8 mouse cellular contexts compared by ENCODE assay signal in genomic region chr12:17032694-17033463, GRCm38 (mm10). TPM values are rescaled to one million over a fixed set of nuclear protein-coding genes. Genes with fewer than 3 reads are reported as not detected.
A peak's percentile ranks its signal among the peaks of the same experiment; 100 is the strongest.
DNase-seq lines count a peak whose midpoint lies in the region; ATAC-seq and TF ChIP-seq lines count a peak whose summit lies in the region.

No protein-coding gene starts in this region.

- no peak for TF ChIP-seq EP300 in liver, embryonic 14.5 days (IDR thresholded peaks at IDR 0.05; ENCODE audit: low read depth)

- 38% methylated on average over 13 of the region's 13 CpGs for WGBS in kidney, embryonic 16.5 days
- WGBS in forebrain, postnatal 0 days, result 39% methylated on average over 13 of the region's 13 CpGs
- WGBS in intestine, embryonic 14.5 days, result 32% methylated on average over 13 of the region's 13 CpGs
- WGBS in liver, embryonic 14.5 days (ENCODE audit: insufficient replicate concordance), result 29% methylated on average over 13 of the region's 13 CpGs

- no peak for ATAC-seq in kidney, embryonic 16.5 days (ENCODE audit: low FRiP score, low TSS enrichment)
- ATAC-seq in forebrain, postnatal 0 days, result peak; percentile 72
- ATAC-seq in intestine, embryonic 14.5 days (replicated peaks; ENCODE audit: low FRiP score, low TSS enrichment, low read depth), result no peak
- no peak for ATAC-seq in liver, embryonic 14.5 days (ENCODE audit: insufficient read depth)

- H3K4me2 ChIP-seq in kidney, embryonic 16.5 days (replicated peaks; ENCODE audit: low read depth, low read length), result no peak overlapping the region
- no peak overlapping the region for H3K4me2 ChIP-seq in forebrain, postnatal 0 days (ENCODE audit: low read depth)
- H3K4me2 ChIP-seq in intestine, embryonic 14.5 days (ENCODE audit: low read length), result no peak overlapping the region
- no peak overlapping the region for H3K4me2 ChIP-seq in liver, embryonic 14.5 days (ENCODE audit: low read depth)

- TF ChIP-seq CTCF in forebrain, postnatal 0 days (IDR thresholded peaks at IDR 0.05; ENCODE audit: low read depth), result peak; percentile 91
- TF ChIP-seq CTCF in liver, embryonic 14.5 days (IDR thresholded peaks at IDR 0.05; ENCODE audit: low read depth), result peak; percentile 76

- no peak overlapping the region for H3K4me3 ChIP-seq in kidney, embryonic 16.5 days (ENCODE audit: low read length)
- H3K4me3 ChIP-seq in forebrain, postnatal 0 days (ENCODE audit: low read depth, low read length), result no peak overlapping the region
- H3K4me3 ChIP-seq in intestine, embryonic 14.5 days (ENCODE audit: low read depth, low read length), result no peak overlapping the region
- H3K4me3 ChIP-seq in liver, embryonic 14.5 days (ENCODE audit: insufficient read depth in 1 of 2, low read depth in 2 of 2, low read length in 2 of 2), result no peak overlapping the region

- peaks cover 13% of the 10 kb centered on the region; the same call in 1 of the 2 replicates for H3K27me3 ChIP-seq in kidney, embryonic 16.5 days (ENCODE audit: insufficient read depth, low read length)
- no peaks in the 10 kb centered on the region for H3K27me3 ChIP-seq in forebrain, postnatal 0 days (ENCODE audit: insufficient read depth, low read length)
- no peaks in the 10 kb centered on the region for H3K27me3 ChIP-seq in intestine, embryonic 14.5 days (replicated peaks; ENCODE audit: control insufficient read depth, insufficient read depth, low read length)
- H3K27me3 ChIP-seq in liver, embryonic 14.5 days (ENCODE audit: control insufficient read depth, insufficient read depth, low read length), result no peaks in the 10 kb centered on the region

- no peaks in the 10 kb centered on the region for H3K36me3 ChIP-seq in kidney, embryonic 16.5 days (ENCODE audit: insufficient read depth, low read length)
- H3K36me3 ChIP-seq in forebrain, postnatal 0 days (ENCODE audit: insufficient read depth), result no peaks in the 10 kb centered on the region
- no peaks in the 10 kb centered on the region for H3K36me3 ChIP-seq in intestine, embryonic 14.5 days (ENCODE audit: control insufficient read depth, insufficient read depth, low read length)
- no peaks in the 10 kb centered on the region for H3K36me3 ChIP-seq in liver, embryonic 14.5 days (replicated peaks; ENCODE audit: control insufficient read depth, insufficient read depth, low read depth)

- peaks cover 7% of the 10 kb centered on the region; the same call in 1 of the 2 replicates for H3K9me3 ChIP-seq in kidney, embryonic 16.5 days (ENCODE audit: low read length)
- H3K9me3 ChIP-seq in forebrain, postnatal 0 days (ENCODE audit: low read length), result no peaks in the 10 kb centered on the region
- no peaks in the 10 kb centered on the region for H3K9me3 ChIP-seq in intestine, embryonic 14.5 days (ENCODE audit: control insufficient read depth, low read length)
- H3K9me3 ChIP-seq in liver, embryonic 14.5 days (ENCODE audit: control insufficient read depth, low read length), result no peaks in the 10 kb centered on the region

- no peaks in the 10 kb centered on the region for H3K4me1 ChIP-seq in kidney, embryonic 16.5 days (ENCODE audit: insufficient read depth, low read length)
- 0 out of 2 replicates have a peak, but pooled peaks cover 4% of the 10 kb centered on the region for H3K4me1 ChIP-seq in forebrain, postnatal 0 days (ENCODE audit: insufficient read depth)
- H3K4me1 ChIP-seq in intestine, embryonic 14.5 days (replicated peaks; ENCODE audit: control insufficient read depth, insufficient read depth, low read length), result no peaks in the 10 kb centered on the region; the same call in 1 of the 2 replicates
- H3K4me1 ChIP-seq in liver, embryonic 14.5 days (replicated peaks; ENCODE audit: control insufficient read depth in 2 of 2, insufficient read depth in 2 of 2, low read length in 1 of 2), result no peaks in the 10 kb centered on the region

- H3K9ac ChIP-seq in kidney, embryonic 16.5 days (replicated peaks; ENCODE audit: low read length), result no peak overlapping the region
- no peak overlapping the region for H3K9ac ChIP-seq in forebrain, postnatal 0 days
- no peak overlapping the region for H3K9ac ChIP-seq in intestine, embryonic 14.5 days (ENCODE audit: low read length)
- no peak overlapping the region for H3K9ac ChIP-seq in liver, embryonic 14.5 days (replicated peaks)

- peak; percentile 17 to 62 for DNase-seq in kidney, adult 8-10 months
- peak; percentile 62 for DNase-seq in c-Kit-positive CD71-positive TER-119-positive erythroid progenitor cells, embryonic 14.5 days (ENCODE audit: low spot score)
- DNase-seq in forebrain, postnatal 0 days, result peak; percentile 93
- peak; percentile 86 for DNase-seq in intestine, embryonic 14.5 days (ENCODE audit: low spot score)
- peak; percentile 39 to 42 (median 39) for DNase-seq in liver, embryonic 14.5 days (ENCODE audit: low read depth in 3 of 3, low spot score in 3 of 3)
- DNase-seq in natural killer cell, adult 2 months (ENCODE audit: low spot score in 2 of 2), result peak; percentile 57 to 73
- DNase-seq in telencephalon, adult 2 months (ENCODE audit: low read depth, low spot score), result peak; percentile 74

- no peak overlapping the region for H3K27ac ChIP-seq in kidney, embryonic 16.5 days (ENCODE audit: low read length)
- H3K27ac ChIP-seq in forebrain, postnatal 0 days (ENCODE audit: low read depth, low read length), result no peak overlapping the region
- H3K27ac ChIP-seq in intestine, embryonic 14.5 days (ENCODE audit: low read depth), result no peak overlapping the region
- no peak overlapping the region for H3K27ac ChIP-seq in liver, embryonic 14.5 days

RNA-seq across cellular contexts. Expression of gene 2410004P03Rik, which starts 21.4 kb away (rescaled TPM):
- 0.47 and 0.54 TPM in 2 replicates for polyA plus RNA-seq in kidney, embryonic 16.5 days (2015; fragmentation: Nextera tagmentation; extraction: Ambion mirVana)
- 8.5 and 9.2 TPM in 2 replicates for total RNA-seq in forebrain, postnatal 0 days (2014; rRNA removed)
- 8.5 and 9.4 TPM in 2 replicates for polyA plus RNA-seq in forebrain, postnatal 0 days (2015; fragmentation: Nextera tagmentation; extraction: Ambion mirVana)
- polyA plus RNA-seq in intestine, embryonic 14.5 days (2014; fragmentation: Nextera tagmentation; extraction: Ambion mirVana), result 0.20 and 0.26 TPM in 2 replicates
- 0.02 and 0.05 TPM in 2 replicates for polyA plus RNA-seq in liver, embryonic 14.5 days (2012; rRNA removed)
- 0.03 TPM in 1 of 2 replicates, not detected in the other for polyA plus RNA-seq in liver, embryonic 14.5 days (2014; fragmentation: Nextera tagmentation; extraction: Ambion mirVana)

RNA-seq across cellular contexts. Expression of gene Pqlc3, which starts 32.7 kb away (rescaled TPM):
- 3.7 and 4.7 TPM in 2 replicates for polyA plus RNA-seq in kidney, embryonic 16.5 days (2015; fragmentation: Nextera tagmentation; extraction: Ambion mirVana)
- 0.46 and 0.86 TPM in 2 replicates for total RNA-seq in forebrain, postnatal 0 days (2014; rRNA removed)
- 1.5 and 2.0 TPM in 2 replicates for polyA plus RNA-seq in forebrain, postnatal 0 days (2015; fragmentation: Nextera tagmentation; extraction: Ambion mirVana)
- 7.5 and 9.9 TPM in 2 replicates for polyA plus RNA-seq in intestine, embryonic 14.5 days (2014; fragmentation: Nextera tagmentation; extraction: Ambion mirVana)
- 3.0 and 3.3 TPM in 2 replicates for polyA plus RNA-seq in liver, embryonic 14.5 days (2012; rRNA removed)
- 4.6 and 5.0 TPM in 2 replicates for polyA plus RNA-seq in liver, embryonic 14.5 days (2014; fragmentation: Nextera tagmentation; extraction: Ambion mirVana)

Comparison
In these comparisons a context has a peak if more than half of its experiments do, and no peak if none do; other contexts are left out.
1. DNase-seq: peak in every context shown above with its lines; median percentile 93 in forebrain, postnatal 0 days; 86 in intestine, embryonic 14.5 days; 74 in telencephalon, adult 2 months; 65 in natural killer cell, adult 2 months; 62 in c-Kit-positive CD71-positive TER-119-positive erythroid progenitor cells, embryonic 14.5 days; 40 in kidney, adult 8-10 months; 39 in liver, embryonic 14.5 days.